Mouse (Mus musculus): ENCODE results near the gene Smyd2. TPM values are rescaled to one million over a fixed set of nuclear protein-coding genes. Genes with fewer than 3 reads are reported as not detected.

Gene Smyd2
- total and polyA plus RNA-seq, 3 experiments: 79.9 to 119 (median 84.7) TPM

DNA sequence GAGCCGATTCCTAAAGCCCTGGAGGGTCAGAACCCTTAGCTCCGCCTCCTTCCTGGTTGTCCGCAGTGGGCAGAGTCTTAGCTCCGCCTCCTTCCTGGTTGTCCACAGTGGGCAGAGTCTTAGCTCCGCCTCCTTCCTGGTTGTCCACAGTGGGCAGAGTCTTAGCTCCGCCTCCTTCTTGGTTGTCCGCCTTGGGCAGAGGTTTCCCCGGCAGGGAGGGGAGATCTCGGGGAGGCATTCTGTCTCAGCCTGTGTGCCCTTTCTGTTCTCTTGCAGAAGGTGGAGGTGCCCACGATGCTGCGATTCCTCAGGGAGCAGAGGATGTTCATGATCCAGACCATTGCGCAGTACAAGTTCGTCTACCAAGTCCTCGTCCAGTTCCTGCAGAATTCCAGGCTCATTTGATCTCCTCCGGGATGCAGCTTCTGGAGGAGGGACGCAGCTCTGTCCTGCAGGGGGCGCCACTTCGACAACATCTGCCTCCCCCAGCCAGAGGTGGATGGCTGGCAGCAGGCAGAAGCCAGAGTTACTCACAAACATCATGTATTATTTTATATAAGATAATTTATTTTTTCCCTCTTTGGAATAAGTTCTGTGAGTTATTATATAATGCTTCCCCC, 52.4 kb downstream of the Smyd2 start:
- Histone ChIP-seq H3K9me3 (replicated peaks; ENCODE audit: low read length) (no peaks in the 10 kb centered on the region), H3K9ac (ENCODE audit: insufficient read depth, low read depth) (no peak overlapping the region), H3K4me3 (replicated peaks in 1 of 3; ENCODE audit: low read depth in 2 of 3, low read length in 2 of 3, poor library complexity in 1 of 3) (no peak overlapping the region), H3K4me1 (ENCODE audit: control insufficient read depth in 1 of 2, insufficient read depth in 2 of 2) (peaks cover 7 to 10% of the 10 kb centered on the region in 2 experiments; a peak in 3 of 4 replicates), H3K27ac (ENCODE audit: insufficient read depth, low read depth) (no peak overlapping the region), H3K36me3 (replicated peaks in 1 of 2; ENCODE audit: control insufficient read depth in 1 of 2, insufficient read depth in 1 of 2, low read length in 1 of 2) (no peaks in the 10 kb centered on the region), H3K4me2 (ENCODE audit: insufficient read depth, low read depth, poor library complexity, severe bottlenecking) (no peak overlapping the region), H3K79me2 (replicated peaks; ENCODE audit: control insufficient read depth, extremely low read depth, insufficient read depth, poor library complexity, severe bottlenecking) (no peaks in the 10 kb centered on the region), H3K27me3 (replicated peaks) (no peaks in the 10 kb centered on the region)
- in situ Hi-C loops (cut with MboI; ENCODE audit: low pct_ligation_motif_present, low pct_unique_long_range_greater_than_20kb, low sequenced_read_pairs) (no loop called here), dilution Hi-C loops (cut with MboI; ENCODE audit: extremely low pct_ligation_motif_present, extremely low pct_unique_long_range_greater_than_20kb, low sequenced_read_pairs) (no loop called here)
- peak in 1 of 2 experiments; percentile 33; a peak in 2 of 4 replicates for TF ChIP-seq CTCF (conservative IDR thresholded peaks at IDR 0.05 in 1 of 2, IDR thresholded peaks at IDR 0.05 in 1 of 2; ENCODE audit: low read depth in 2 of 2, low read length in 2 of 2)
- no peak for TF ChIP-seq IRF4 (IDR thresholded peaks at IDR 0.05; ENCODE audit: low read depth, low read length)
- DNase-seq (ENCODE audit: extremely low read depth): no peak

GRCm38 (mm10) chr1:189868036-189868435, 54.1 kb downstream of the Smyd2 start:
- in situ Hi-C loops (cut with MboI; ENCODE audit: low pct_ligation_motif_present, low pct_unique_long_range_greater_than_20kb, low sequenced_read_pairs) (no loop called here), dilution Hi-C loops (cut with MboI; ENCODE audit: extremely low pct_ligation_motif_present, extremely low pct_unique_long_range_greater_than_20kb, low sequenced_read_pairs) (no loop called here)
- peak; percentile 4 for TF ChIP-seq RAD21 (IDR thresholded peaks at IDR 0.05; ENCODE audit: low read depth, low read length)
- no peak for TF ChIP-seq PAX5 (IDR thresholded peaks at IDR 0.05; ENCODE audit: low read length)
- TF ChIP-seq CTCF (conservative IDR thresholded peaks at IDR 0.05 in 1 of 2, IDR thresholded peaks at IDR 0.05 in 1 of 2; ENCODE audit: low read depth in 2 of 2, low read length in 2 of 2): peak in 1 of 2 experiments; percentile 40; a peak in 2 of 4 replicates
- TF ChIP-seq USF2 (conservative IDR thresholded peaks at IDR 0.05; ENCODE audit: low read depth, low read length): no peak
- no peak for TF ChIP-seq NRF1 (IDR thresholded peaks at IDR 0.05; ENCODE audit: low read depth, low read length)
- TF ChIP-seq UBTF (IDR thresholded peaks at IDR 0.05; ENCODE audit: low read depth, low read length): no peak
- Histone ChIP-seq H3K4me2 (ENCODE audit: insufficient read depth, low read depth, poor library complexity, severe bottlenecking) (no peak overlapping the region), H3K9me3 (replicated peaks; ENCODE audit: low read length) (no peaks in the 10 kb centered on the region), H3K4me3 (replicated peaks in 1 of 3; ENCODE audit: low read depth in 2 of 3, low read length in 2 of 3, poor library complexity in 1 of 3) (no peak overlapping the region), H3K27ac (ENCODE audit: insufficient read depth, low read depth) (no peak overlapping the region), H3K79me2 (replicated peaks; ENCODE audit: control insufficient read depth, extremely low read depth, insufficient read depth, poor library complexity, severe bottlenecking) (no peaks in the 10 kb centered on the region), H3K36me3 (replicated peaks in 1 of 2; ENCODE audit: control insufficient read depth in 1 of 2, insufficient read depth in 1 of 2, low read length in 1 of 2) (no peaks in the 10 kb centered on the region), H3K27me3 (replicated peaks) (no peaks in the 10 kb centered on the region), H3K4me1 (ENCODE audit: control insufficient read depth in 1 of 2, insufficient read depth in 2 of 2) (peaks cover 7 to 10% of the 10 kb centered on the region in 2 experiments; a peak in 3 of 4 replicates), H3K9ac (ENCODE audit: insufficient read depth, low read depth) (no peak overlapping the region)
- DNase-seq (ENCODE audit: extremely low read depth): no peak

GRCm38 (mm10) chr1:189867497-189867896, 54.7 kb downstream of the Smyd2 start:
- Histone ChIP-seq H3K4me1 (ENCODE audit: control insufficient read depth in 1 of 2, insufficient read depth in 2 of 2) (peaks cover 7 to 10% of the 10 kb centered on the region in 2 experiments; a peak in 3 of 4 replicates), H3K27ac (ENCODE audit: insufficient read depth, low read depth) (no peak overlapping the region), H3K4me3 (replicated peaks in 1 of 3; ENCODE audit: low read depth in 2 of 3, low read length in 2 of 3, poor library complexity in 1 of 3) (no peak overlapping the region), H3K36me3 (replicated peaks in 1 of 2; ENCODE audit: control insufficient read depth in 1 of 2, insufficient read depth in 1 of 2, low read length in 1 of 2) (no peaks in the 10 kb centered on the region), H3K4me2 (ENCODE audit: insufficient read depth, low read depth, poor library complexity, severe bottlenecking) (no peak overlapping the region), H3K9ac (ENCODE audit: insufficient read depth, low read depth) (no peak overlapping the region), H3K9me3 (replicated peaks; ENCODE audit: low read length) (no peaks in the 10 kb centered on the region), H3K27me3 (replicated peaks) (no peaks in the 10 kb centered on the region), H3K79me2 (replicated peaks; ENCODE audit: control insufficient read depth, extremely low read depth, insufficient read depth, poor library complexity, severe bottlenecking) (no peaks in the 10 kb centered on the region)
- dilution Hi-C loops (cut with MboI; ENCODE audit: extremely low pct_ligation_motif_present, extremely low pct_unique_long_range_greater_than_20kb, low sequenced_read_pairs): no loop called here
- in situ Hi-C loops (cut with MboI; ENCODE audit: low pct_ligation_motif_present, low pct_unique_long_range_greater_than_20kb, low sequenced_read_pairs): no loop called here
- no peak for DNase-seq (ENCODE audit: extremely low read depth)
- no peak for TF ChIP-seq JUN (IDR thresholded peaks at IDR 0.05; ENCODE audit: insufficient read depth, low read depth, low read length)
- no peak for TF ChIP-seq USF1 (IDR thresholded peaks at IDR 0.05; ENCODE audit: low read depth, low read length)
- no peak for TF ChIP-seq ZMIZ1 (IDR thresholded peaks at IDR 0.05; ENCODE audit: low read depth, low read length)
- TF ChIP-seq MAFK (IDR thresholded peaks at IDR 0.05; ENCODE audit: insufficient replicate concordance, low read length): no peak
- TF ChIP-seq TBP (conservative IDR thresholded peaks at IDR 0.05; ENCODE audit: low read depth, low read length): no peak
